Mouse (Mus musculus): ENCODE measurements at regions not wholly inside any gene's neighbourhood (a gene's known extent, or its start where the extent isn't known, plus 50 kb on each side); places are given as distances from the start of the nearest gene placed in this dataset.

DNA sequence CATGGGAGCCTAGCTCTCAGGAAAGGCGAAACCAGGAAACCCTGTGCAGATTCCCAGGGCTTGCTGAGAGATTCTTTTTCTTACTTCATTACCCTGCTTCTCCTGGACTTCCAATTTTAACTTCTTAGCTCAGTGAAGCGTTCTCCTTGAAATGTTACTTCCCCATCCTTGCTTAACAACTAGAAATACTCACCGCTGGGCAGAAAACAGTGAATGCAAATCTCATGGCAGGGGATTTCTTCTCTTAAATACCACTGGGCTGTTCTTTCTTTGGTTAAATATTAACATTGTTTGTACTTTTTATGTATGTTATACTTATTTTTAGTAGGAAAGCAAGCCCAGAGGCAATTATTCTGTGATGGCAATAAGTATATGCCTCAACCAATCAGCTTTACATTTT, 151.0 kb upstream of the Gdf10 start:
- TF ChIP-seq POLR2A (IDR thresholded peaks at IDR 0.05; ENCODE audit: low read depth, low read length) (no peak), CTCF (conservative IDR thresholded peaks at IDR 0.05; ENCODE audit: insufficient read depth, insufficient read length, low read depth, low read length) (no peak)

Measured in kidney, adult 2 months (tissue).